Mouse (Mus musculus): ENCODE results near the gene Zyx. TPM values are rescaled to one million over a fixed set of nuclear protein-coding genes. Genes with fewer than 3 reads are reported as not detected.

Gene Zyx
- total RNA-seq, 2 experiments from 2014 or later = 47.6 to 47.8 TPM

- no peak overlapping the region for H3K27ac ChIP-seq
- no peak for TF ChIP-seq CTCF (IDR thresholded peaks at IDR 0.05)
- no peak for DNase-seq (ENCODE audit: extremely low spot score in 1 of 2, low spot score in 2 of 2)
- no peak overlapping the region for H3K4me3 ChIP-seq
- intact Hi-C loops (cut with DNase I) = loop anchor here (2.0 kb wide), 1 partner anchor 32 kb away; the partner anchor contains the start of gene Zyx
Observed at GRCm38 (mm10) chr6:42381221-42381620, 31.8 kb downstream of the Zyx start.

- H3K27ac ChIP-seq = no peak overlapping the region
- TF ChIP-seq CTCF (IDR thresholded peaks at IDR 0.05) = no peak
- DNase-seq (ENCODE audit: extremely low spot score in 1 of 2, low spot score in 2 of 2) = no peak
- H3K4me3 ChIP-seq = no peak overlapping the region
- intact Hi-C loops (cut with DNase I) = loop anchor here (2.0 kb wide), 1 partner anchor 33 kb away; the partner anchor contains the start of gene Zyx
Observed at GRCm38 (mm10) chr6:42381916-42382381, 32.5 kb downstream of the Zyx start.

- no peak for TF ChIP-seq CTCF (IDR thresholded peaks at IDR 0.05)
- Histone ChIP-seq H3K27ac (no peak overlapping the region), H3K4me3 (no peak overlapping the region)
- intact Hi-C loops (cut with DNase I) = no loop called here
- no peak for DNase-seq (ENCODE audit: extremely low spot score in 1 of 2, low spot score in 2 of 2)
Observed at GRCm38 (mm10) chr6:42383360-42383759, 33.9 kb downstream of the Zyx start.

GRCm38 (mm10) chr6:42385635-42386034 is 36.2 kb downstream of the Zyx start:
- intact Hi-C loops (cut with DNase I) = no loop called here
- Histone ChIP-seq H3K4me3 (no peak overlapping the region), H3K27ac (no peak overlapping the region)
- no peak for TF ChIP-seq CTCF (IDR thresholded peaks at IDR 0.05)
- DNase-seq (ENCODE audit: extremely low spot score in 1 of 2, low spot score in 2 of 2) = peak in 1 of 2 experiments; percentile 45

- TF ChIP-seq CTCF (IDR thresholded peaks at IDR 0.05) = no peak
- Histone ChIP-seq H3K27ac (no peak overlapping the region), H3K4me3 (no peak overlapping the region)
- intact Hi-C loops (cut with DNase I) = no loop called here
- no peak for DNase-seq (ENCODE audit: extremely low spot score in 1 of 2, low spot score in 2 of 2)
Observed at GRCm38 (mm10) chr6:42391796-42392330, 42.4 kb downstream of the Zyx start.

- no peak for TF ChIP-seq CTCF (IDR thresholded peaks at IDR 0.05)
- intact Hi-C loops (cut with DNase I) = no loop called here
Observed at GRCm38 (mm10) chr6:42395960-42396809, 46.8 kb downstream of the Zyx start.

GRCm38 (mm10) chr6:42397041-42397657 is 47.7 kb downstream of the Zyx start:
- no peak for DNase-seq (ENCODE audit: extremely low spot score in 1 of 2, low spot score in 2 of 2)
- Histone ChIP-seq H3K4me3 (no peak overlapping the region), H3K27ac (no peak overlapping the region)
- intact Hi-C loops (cut with DNase I) = no loop called here
- no peak for TF ChIP-seq CTCF (IDR thresholded peaks at IDR 0.05)

More at GRCm38 (mm10) chr6:42395960-42396809, 46.8 kb downstream of the Zyx start:
- no peak for DNase-seq (ENCODE audit: extremely low spot score in 1 of 2, low spot score in 2 of 2)
- Histone ChIP-seq H3K27ac (no peak overlapping the region), H3K4me3 (no peak overlapping the region)

- TF ChIP-seq CTCF (IDR thresholded peaks at IDR 0.05) = no peak
- no peak for DNase-seq (ENCODE audit: extremely low spot score in 1 of 2, low spot score in 2 of 2)
- intact Hi-C loops (cut with DNase I) = no loop called here
Observed at GRCm38 (mm10) chr6:42398285-42398684, 48.9 kb downstream of the Zyx start.

GRCm38 (mm10) chr6:42398998-42399397 is 49.6 kb downstream of the Zyx start:
- no peak overlapping the region for H3K27ac ChIP-seq
- no peak for DNase-seq (ENCODE audit: extremely low spot score in 1 of 2, low spot score in 2 of 2)
- no peak overlapping the region for H3K4me3 ChIP-seq
- intact Hi-C loops (cut with DNase I) = no loop called here
- no peak for TF ChIP-seq CTCF (IDR thresholded peaks at IDR 0.05)

More at GRCm38 (mm10) chr6:42398285-42398684, 48.9 kb downstream of the Zyx start:
- Histone ChIP-seq H3K27ac (no peak overlapping the region), H3K4me3 (no peak overlapping the region)

GRCm38 (mm10) chr6:42399938-42400337 is 50.5 kb downstream of the Zyx start, which contains the start of gene Tas2r143:
Tas2r143 (plus strand) TSS chr6:42400238.
- no peak within 1 kb of the TSS for H3K4me3 ChIP-seq
- no peak for DNase-seq (ENCODE audit: extremely low spot score in 1 of 2, low spot score in 2 of 2)
- no peak for TF ChIP-seq CTCF (IDR thresholded peaks at IDR 0.05)
- intact Hi-C loops (cut with DNase I) = no loop called here
- no peak within 1 kb of the TSS for H3K27ac ChIP-seq

GRCm38 (mm10) chr6:42405134-42405533 is 55.7 kb downstream of the Zyx start, which contains the start of gene Tas2r135:
Tas2r135 (plus strand) TSS chr6:42405434.
- H3K4me3 ChIP-seq = no peak within 1 kb of the TSS
- TF ChIP-seq CTCF (IDR thresholded peaks at IDR 0.05) = no peak
- DNase-seq (ENCODE audit: extremely low spot score in 1 of 2, low spot score in 2 of 2) = no peak

More at GRCm38 (mm10) chr6:42405134-42405533, 55.7 kb downstream of the Zyx start, which contains the start of gene Tas2r135:
- no peak within 1 kb of the TSS for H3K27ac ChIP-seq
- intact Hi-C loops (cut with DNase I) = no loop called here

Other genes starting within 250 kb of the Zyx start
- not detected for gene Tas2r139, start 208.7 kb upstream of the Zyx start, total RNA-seq (2021)
- gene Tas2r144, start 134.3 kb upstream of the Zyx start, total RNA-seq (2021) = not detected
- gene Gstk1, start 103.7 kb upstream of the Zyx start, total RNA-seq (2021) = 10 to 100 TPM in 1 of 2 experiments, 1 to 10 TPM in 1; 9.0 to 10.0 TPM
- gene Tmem139, start 87.7 kb upstream of the Zyx start, total RNA-seq (2021) = not detected
- 10 to 100 TPM; 19.7 to 28.1 TPM for gene Casp2, start 84.6 kb upstream of the Zyx start, total RNA-seq (2021)
- gene Clcn1, start 62.9 kb upstream of the Zyx start, total RNA-seq (2021) = 1 to 10 TPM; 5.3 to 6.4 TPM
- gene Fam131b, start 25.0 kb upstream of the Zyx start, total RNA-seq (2021) = 100 to 1,000 TPM; 111 TPM
- under 1 TPM; 0.12 to 0.29 TPM for gene Epha1, start 23.6 kb downstream of the Zyx start, total RNA-seq (2021)
- not detected for gene Tas2r143, start 50.6 kb downstream of the Zyx start, total RNA-seq (2021)
- not detected for gene Tas2r135, start 55.8 kb downstream of the Zyx start, total RNA-seq (2021)
- gene Tas2r126, start 84.9 kb downstream of the Zyx start, total RNA-seq (2021) = not detected
- not detected for gene Olfr458, start 115.6 kb downstream of the Zyx start, total RNA-seq (2021)
- gene Olfr457, start 126.7 kb downstream of the Zyx start, total RNA-seq (2021) = not detected
- not detected for gene Olfr456, start 137.6 kb downstream of the Zyx start, total RNA-seq (2021)
- gene Olfr455, start 198.0 kb downstream of the Zyx start, total RNA-seq (2021) = not detected
- not detected for gene Tcaf3, start 248.1 kb downstream of the Zyx start, total RNA-seq (2021)

Measured in left cerebral cortex, adult 2 months (tissue).